Mouse (Mus musculus) ES-Bruce4 (cell line): Measurements from ENCODE around the gene Osbpl11. TPM values are rescaled to one million over a fixed set of nuclear protein-coding genes. Genes with fewer than 3 reads are reported as not detected.
A peak's percentile ranks its signal among the peaks of the same experiment; 100 is the strongest.
"Not testable (repeated sequence)": the region's sequence is repeated elsewhere in the genome, so short reads cannot be mapped to it uniquely, and the experiment has no call there.

Experiments
- H3K27ac ChIP-seq: 2 replicates; pipeline ENCODE4 v1.5.1; 2012; ENCODE audit warnings: low read length, inconsistent platforms; ENCODE audit not compliant: insufficient read depth
- H3K27me3 ChIP-seq: 2 replicates; pipeline ENCODE4 v1.6.1; 2012; ENCODE audit warnings: mild to moderate bottlenecking, low read length, inconsistent platforms; ENCODE audit not compliant: control insufficient read depth, poor library complexity, insufficient read depth, severe bottlenecking
- H3K36me3 ChIP-seq: 2 replicates; pipeline ENCODE4 v1.6.1; 2012; ENCODE audit warnings: inconsistent platforms, mild to moderate bottlenecking, low read length, moderate library complexity; ENCODE audit not compliant: control insufficient read depth, poor library complexity, insufficient read depth, severe bottlenecking
- H3K4me1 ChIP-seq: one replicate; pipeline ENCODE4 v1.8.1; 2011; ENCODE audit warnings: low read length; ENCODE audit not compliant: control insufficient read depth, insufficient read depth
- H3K4me3 ChIP-seq: 2 replicates; pipeline ENCODE4 v1.5.1; 2011; ENCODE audit warnings: low read depth, mild to moderate bottlenecking, low read length
- H3K9ac ChIP-seq: 2 replicates; pipeline ENCODE4 v1.6.1; 2012; ENCODE audit warnings: low read depth, mild to moderate bottlenecking, inconsistent platforms; ENCODE audit not compliant: poor library complexity, severe bottlenecking
- H3K9me3 ChIP-seq: replicated peaks from 2 replicates; pipeline ENCODE4 v1.6.1; 2012; ENCODE audit warnings: mild to moderate bottlenecking, low read length, inconsistent platforms; ENCODE audit not compliant: control insufficient read depth, poor library complexity, insufficient read depth, severe bottlenecking
- CTCF ChIP-seq: IDR thresholded peaks from one replicate; pipeline ENCODE4 v1.8.1; 2011; ENCODE audit warnings: low read depth, low read length
- EP300 ChIP-seq: IDR thresholded peaks from 2 replicates; pipeline ENCODE4 v1.6.1; 2011; ENCODE audit warnings: low read depth, low read length; ENCODE audit not compliant: insufficient read depth
- POLR2A ChIP-seq: IDR thresholded peaks from one replicate; pipeline ENCODE4 v1.8.1; 2011; ENCODE audit warnings: low read length; ENCODE audit not compliant: insufficient read depth
- polyA plus RNA-seq: library from polyadenylated mRNA; stranded (reverse); fragments of >200 nt; gene quantifications from 2 replicates; pipeline ENCODE4 v1.2.4, GENCODE M21; 2011; ENCODE audit warnings: low read depth; ENCODE audit not compliant: missing spikeins, insufficient read depth, insufficient read length

Osbpl11 gene
- polyA plus RNA-seq, 1 experiment, result 21.4 TPM

DNA sequence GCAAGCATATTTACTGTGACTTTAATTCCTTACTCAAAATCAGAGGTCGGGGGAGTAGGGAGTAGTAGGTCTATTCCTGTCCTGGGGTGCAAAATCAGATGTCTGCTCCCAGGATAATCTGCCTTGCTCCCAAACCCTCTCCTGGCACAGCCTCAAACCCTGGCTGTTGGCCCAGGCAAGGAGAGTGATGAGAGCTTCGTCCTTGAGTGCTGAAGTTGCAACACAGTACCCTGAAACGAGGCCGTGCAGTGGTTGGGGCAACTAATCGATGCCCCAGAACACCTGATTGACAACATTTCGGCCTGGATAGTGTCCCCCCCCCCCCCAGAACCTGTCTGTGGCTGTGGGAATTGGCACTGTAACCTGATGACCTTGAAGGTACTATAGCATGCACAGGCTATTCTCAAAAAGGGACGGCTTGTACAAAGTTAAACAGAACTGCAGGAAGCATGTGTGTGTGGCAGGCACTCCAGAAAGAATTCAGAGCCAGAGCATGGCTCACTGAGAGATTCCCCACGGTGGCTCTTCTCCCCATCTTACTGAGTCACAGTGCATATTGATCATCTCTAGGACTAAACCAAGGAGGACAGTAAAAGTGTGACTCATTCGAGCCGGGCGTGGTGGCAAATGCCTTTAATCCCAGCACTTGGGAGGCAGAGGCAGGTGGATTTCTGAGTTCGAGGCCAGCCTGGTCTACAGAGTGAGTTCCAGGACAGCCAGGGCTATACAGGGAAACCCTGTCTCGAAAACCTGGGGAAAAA is 21.4 kb upstream of the Osbpl11 start:
- H3K9ac ChIP-seq, result no peak overlapping the region
- H3K36me3 ChIP-seq, result no peaks in the 10 kb centered on the region
- no peaks in the 10 kb centered on the region for H3K9me3 ChIP-seq
- H3K27ac ChIP-seq, result no peak overlapping the region
- no peaks in the 10 kb centered on the region for H3K4me1 ChIP-seq
- no peak overlapping the region for H3K4me3 ChIP-seq
- TF ChIP-seq CTCF (no peak), EP300 (no peak), POLR2A (no peak)
- H3K27me3 ChIP-seq, result no peaks in the 10 kb centered on the region

DNA sequence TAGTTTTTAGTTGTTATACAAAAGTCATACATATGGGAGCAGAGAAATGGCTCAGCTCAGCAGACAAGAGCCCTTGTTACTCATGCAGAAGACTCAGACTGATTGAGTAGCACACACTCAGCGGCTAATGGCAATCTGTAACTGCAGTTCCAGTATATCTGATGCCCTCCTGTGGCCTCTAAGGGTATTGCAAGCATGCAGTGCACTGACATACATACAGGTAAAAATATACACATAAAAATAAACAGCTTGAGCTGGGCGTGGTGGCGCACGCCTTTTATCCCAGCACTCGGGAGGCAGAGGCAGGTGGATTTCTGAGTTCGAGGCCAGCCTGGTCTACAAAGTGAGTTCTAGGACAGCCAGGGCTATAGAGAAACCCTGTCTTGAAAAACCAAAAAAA is 18.6 kb upstream of the Osbpl11 start:
- H3K27me3 ChIP-seq, H3K27ac ChIP-seq, H3K36me3 ChIP-seq, H3K9me3 ChIP-seq, H3K4me3 ChIP-seq, H3K9ac ChIP-seq, H3K4me1 ChIP-seq: not testable (repeated sequence)
- TF ChIP-seq CTCF, result peak; percentile 44

DNA sequence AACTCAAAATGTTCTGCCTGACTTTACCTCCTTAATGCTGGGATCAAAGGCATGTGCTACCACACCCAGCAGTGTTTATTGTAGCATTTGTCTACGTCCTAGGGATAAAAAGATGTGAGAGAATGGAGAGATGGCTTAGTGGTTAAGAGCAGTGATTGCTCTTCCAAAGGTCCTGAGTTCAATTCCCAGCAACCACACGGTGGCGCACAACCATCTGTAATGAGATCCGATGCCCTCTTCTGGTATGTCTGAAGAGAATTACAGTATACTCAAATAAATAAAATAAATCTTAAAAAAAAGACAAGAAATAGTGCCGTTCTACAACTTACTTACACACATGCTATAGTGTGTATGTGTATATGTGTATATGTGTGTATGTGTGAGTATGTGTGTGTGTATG is 17.3 kb upstream of the Osbpl11 start:
- no peak for TF ChIP-seq EP300
- peak; percentile 39 for TF ChIP-seq CTCF
- Histone ChIP-seq H3K27ac (no peak overlapping the region), H3K4me1 (no peaks in the 10 kb centered on the region)

DNA sequence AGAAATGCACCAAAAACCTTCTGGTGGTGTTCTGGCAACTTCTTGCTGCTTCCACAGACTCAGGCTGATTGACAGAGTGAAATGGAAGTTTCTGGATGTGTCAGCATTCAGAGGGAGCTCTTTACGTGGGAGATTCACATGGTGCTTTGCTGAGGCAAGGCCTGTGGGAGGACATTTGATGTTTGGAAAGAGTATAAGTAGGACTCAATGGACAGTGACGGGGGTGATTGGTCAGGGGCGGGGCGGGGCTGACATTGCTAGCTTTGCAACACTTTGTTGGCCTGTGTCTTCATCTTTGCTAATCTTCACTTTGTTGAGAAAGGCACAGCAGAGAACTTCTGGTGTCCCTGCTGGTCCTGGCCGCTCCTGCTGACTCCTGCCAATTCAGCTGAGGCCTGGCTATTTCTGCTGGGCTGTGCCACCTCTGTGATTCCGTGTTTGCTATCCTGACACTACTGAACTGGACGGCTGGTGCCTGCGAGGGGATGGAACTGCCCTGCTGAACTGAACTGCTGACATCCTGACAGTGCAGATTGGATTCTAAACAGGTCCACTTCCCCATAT is 15.3 kb upstream of the Osbpl11 start:
- H3K9ac ChIP-seq, result no peak overlapping the region
- no peaks in the 10 kb centered on the region for H3K36me3 ChIP-seq
- no peaks in the 10 kb centered on the region for H3K27me3 ChIP-seq
- H3K4me3 ChIP-seq, result no peak overlapping the region
- no peak for TF ChIP-seq CTCF
- no peak for TF ChIP-seq EP300
- H3K4me1 ChIP-seq, result peaks cover 2% of the 10 kb centered on the region
- no peaks in the 10 kb centered on the region for H3K9me3 ChIP-seq
- no peak overlapping the region for H3K27ac ChIP-seq

More for the DNA sequence above, 17.3 kb upstream of the Osbpl11 start:
- Histone ChIP-seq H3K9me3 (no peaks in the 10 kb centered on the region), H3K27me3 (no peaks in the 10 kb centered on the region), H3K9ac (no peak overlapping the region), H3K4me3 (no peak overlapping the region), H3K36me3 (no peaks in the 10 kb centered on the region)

DNA sequence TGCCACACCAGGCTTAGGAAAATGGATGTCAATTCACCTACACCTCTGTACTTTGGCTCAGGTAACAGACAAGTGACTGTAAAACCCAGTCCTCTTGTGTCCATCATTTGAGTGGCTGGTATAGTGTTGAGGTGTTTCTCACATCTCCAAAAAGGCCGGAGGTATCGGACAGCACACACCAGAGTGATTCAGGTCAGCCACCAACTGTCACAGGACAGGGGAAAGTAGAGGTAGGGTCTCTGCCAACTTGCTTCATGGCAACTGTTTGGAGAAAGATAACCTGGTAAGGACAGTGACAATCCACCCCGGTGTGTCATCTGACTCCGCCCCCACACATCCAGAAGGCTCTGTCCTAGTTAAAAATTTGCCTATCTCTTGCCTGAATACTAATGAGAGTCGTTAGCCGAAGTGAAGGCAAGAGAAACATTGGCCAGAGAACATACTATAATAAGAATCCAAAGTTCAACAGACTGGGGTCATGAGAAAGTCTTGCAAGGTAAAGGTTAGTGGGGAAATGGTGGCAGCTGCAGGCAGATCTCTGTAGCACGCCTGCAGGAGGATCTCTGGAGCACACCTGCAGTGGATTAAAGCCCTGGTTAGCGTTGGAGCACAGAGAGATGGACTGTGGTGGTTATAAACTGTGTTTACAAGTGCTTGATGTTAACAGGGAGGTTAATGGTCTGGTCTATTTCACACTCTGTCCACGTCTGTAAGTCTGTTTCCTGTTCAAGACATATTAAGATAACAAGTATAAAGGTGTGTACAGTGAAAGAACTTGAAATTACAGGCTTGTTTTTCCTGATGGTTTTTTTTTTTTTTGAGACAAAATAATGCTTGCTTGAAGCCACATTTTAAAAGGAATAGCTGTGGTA is 13.9 kb upstream of the Osbpl11 start:
- Histone ChIP-seq H3K4me1 (peaks cover 2% of the 10 kb centered on the region), H3K4me3 (no peak overlapping the region), H3K36me3 (no peaks in the 10 kb centered on the region), H3K9me3 (no peaks in the 10 kb centered on the region), H3K27me3 (no peaks in the 10 kb centered on the region), H3K9ac (no peak overlapping the region), H3K27ac (no peak overlapping the region)
- TF ChIP-seq POLR2A (no peak), EP300 (no peak), CTCF (no peak)

DNA sequence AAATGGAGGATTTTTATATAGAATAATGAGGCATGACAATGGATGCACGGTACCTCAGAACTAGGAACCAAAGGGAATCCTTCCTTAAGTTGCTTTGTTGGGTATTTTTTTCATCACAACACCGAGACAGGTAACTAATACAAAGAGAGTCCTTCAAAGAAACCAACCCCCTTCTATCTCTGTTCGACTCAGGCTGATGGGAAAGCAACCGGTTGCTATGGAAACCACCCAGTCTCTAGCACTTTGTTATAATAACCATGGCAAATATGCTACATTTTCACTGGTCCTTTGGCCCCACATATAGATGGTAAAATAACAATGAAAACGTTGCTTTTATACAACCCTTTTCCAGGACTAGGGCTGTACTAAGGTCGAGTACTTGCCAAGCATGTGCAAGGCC is 13.1 kb upstream of the Osbpl11 start:
- H3K27ac ChIP-seq, result no peak overlapping the region
- no peaks in the 10 kb centered on the region for H3K9me3 ChIP-seq
- H3K9ac ChIP-seq, result no peak overlapping the region
- no peak overlapping the region for H3K4me3 ChIP-seq
- no peak for TF ChIP-seq EP300
- TF ChIP-seq CTCF, result no peak
- TF ChIP-seq POLR2A, result no peak
- H3K27me3 ChIP-seq, result no peaks in the 10 kb centered on the region
- H3K36me3 ChIP-seq, result no peaks in the 10 kb centered on the region
- H3K4me1 ChIP-seq, result peaks cover 2% of the 10 kb centered on the region
